Mouse (Mus musculus): Measurements from ENCODE around the gene Pdia3.
A peak's percentile ranks its signal among the peaks of the same experiment; 100 is the strongest.
"Not testable (repeated sequence)": the region's sequence is repeated elsewhere in the genome, so short reads cannot be mapped to it uniquely, and the experiment has no call there.

Gene Pdia3

GRCm38 (mm10) chr2:121413387-121414042 lies at the start of gene Pdia3, which contains the start of gene Catsper2:
Gene Pdia3, plus strand, starts transcription at chr2:121413775.
Gene Catsper2, minus strand, starts transcription at chr2:121413792.
- ATAC-seq (ENCODE audit: insufficient number of reproducible peaks, low FRiP score, low TSS enrichment), result peak; percentile 97

- ATAC-seq (ENCODE audit: insufficient number of reproducible peaks, low FRiP score, low TSS enrichment), result no peak
Measured at GRCm38 (mm10) chr2:121368831-121369230, 44.7 kb upstream of the Pdia3 start.

- ATAC-seq (ENCODE audit: insufficient number of reproducible peaks, low FRiP score, low TSS enrichment), result no peak
Measured at GRCm38 (mm10) chr2:121370921-121371320, 42.7 kb upstream of the Pdia3 start.

- no peak for ATAC-seq (ENCODE audit: insufficient number of reproducible peaks, low FRiP score, low TSS enrichment)
Measured at GRCm38 (mm10) chr2:121372266-121372665, 41.3 kb upstream of the Pdia3 start.

GRCm38 (mm10) chr2:121374766-121375165 lies 38.8 kb upstream of the Pdia3 start:
- ATAC-seq (ENCODE audit: insufficient number of reproducible peaks, low FRiP score, low TSS enrichment), result no peak

GRCm38 (mm10) chr2:121386961-121387575 lies 26.5 kb upstream of the Pdia3 start, which contains the start of gene Strc:
Gene Strc, minus strand, starts transcription at chr2:121387168.
- ATAC-seq (ENCODE audit: insufficient number of reproducible peaks, low FRiP score, low TSS enrichment), result not testable (repeated sequence)

GRCm38 (mm10) chr2:121396624-121397023 lies 17.0 kb upstream of the Pdia3 start:
- ATAC-seq (ENCODE audit: insufficient number of reproducible peaks, low FRiP score, low TSS enrichment), result peak; percentile 45; the same call in 1 of the 2 replicates

GRCm38 (mm10) chr2:121403296-121403695 lies 10.3 kb upstream of the Pdia3 start:
- no peak for ATAC-seq (ENCODE audit: insufficient number of reproducible peaks, low FRiP score, low TSS enrichment)

GRCm38 (mm10) chr2:121408160-121408559 lies 5.4 kb upstream of the Pdia3 start:
- no peak for ATAC-seq (ENCODE audit: insufficient number of reproducible peaks, low FRiP score, low TSS enrichment)

GRCm38 (mm10) chr2:121412843-121413386 lies 660 bp upstream of the Pdia3 start:
- ATAC-seq (ENCODE audit: insufficient number of reproducible peaks, low FRiP score, low TSS enrichment), result peak; percentile 23; the same call in 1 of the 2 replicates

GRCm38 (mm10) chr2:121414139-121414685 lies 637 bp downstream of the Pdia3 start:
- ATAC-seq (ENCODE audit: insufficient number of reproducible peaks, low FRiP score, low TSS enrichment), result peak; percentile 23

GRCm38 (mm10) chr2:121415103-121415502 lies 1.5 kb downstream of the Pdia3 start:
- no peak for ATAC-seq (ENCODE audit: insufficient number of reproducible peaks, low FRiP score, low TSS enrichment)

GRCm38 (mm10) chr2:121415591-121415990 lies 2.0 kb downstream of the Pdia3 start:
- ATAC-seq (ENCODE audit: insufficient number of reproducible peaks, low FRiP score, low TSS enrichment), result no peak

GRCm38 (mm10) chr2:121416356-121416755 lies 2.8 kb downstream of the Pdia3 start:
- no peak for ATAC-seq (ENCODE audit: insufficient number of reproducible peaks, low FRiP score, low TSS enrichment)

GRCm38 (mm10) chr2:121418476-121418875 lies 4.9 kb downstream of the Pdia3 start:
- no peak for ATAC-seq (ENCODE audit: insufficient number of reproducible peaks, low FRiP score, low TSS enrichment)

GRCm38 (mm10) chr2:121423166-121423565 lies 9.6 kb downstream of the Pdia3 start:
- ATAC-seq (ENCODE audit: insufficient number of reproducible peaks, low FRiP score, low TSS enrichment), result no peak

- ATAC-seq (ENCODE audit: insufficient number of reproducible peaks, low FRiP score, low TSS enrichment), result no peak
Measured at GRCm38 (mm10) chr2:121425890-121426289, 12.3 kb downstream of the Pdia3 start.

GRCm38 (mm10) chr2:121434854-121435253 lies 21.3 kb downstream of the Pdia3 start:
- ATAC-seq (ENCODE audit: insufficient number of reproducible peaks, low FRiP score, low TSS enrichment), result no peak

GRCm38 (mm10) chr2:121439746-121440145 lies 26.2 kb downstream of the Pdia3 start:
- ATAC-seq (ENCODE audit: insufficient number of reproducible peaks, low FRiP score, low TSS enrichment), result no peak

- ATAC-seq (ENCODE audit: insufficient number of reproducible peaks, low FRiP score, low TSS enrichment), result no peak
Measured at GRCm38 (mm10) chr2:121440834-121441605, 27.4 kb downstream of the Pdia3 start.

Measured in cerebellum, adult (tissue).